Mouse (Mus musculus) testis, postnatal 14 days (tissue): ENCODE results near the gene Rrn3.
"Not testable (repeated sequence)": the region's sequence is repeated elsewhere in the genome, so short reads cannot be mapped to it uniquely, and the experiment has no call there.

Experiments used
- DNase-seq: peaks from one replicate; pipeline ENCODE4 v3.0.0; 2021; ENCODE audit warnings: low spot score

The Rrn3 gene

DNA sequence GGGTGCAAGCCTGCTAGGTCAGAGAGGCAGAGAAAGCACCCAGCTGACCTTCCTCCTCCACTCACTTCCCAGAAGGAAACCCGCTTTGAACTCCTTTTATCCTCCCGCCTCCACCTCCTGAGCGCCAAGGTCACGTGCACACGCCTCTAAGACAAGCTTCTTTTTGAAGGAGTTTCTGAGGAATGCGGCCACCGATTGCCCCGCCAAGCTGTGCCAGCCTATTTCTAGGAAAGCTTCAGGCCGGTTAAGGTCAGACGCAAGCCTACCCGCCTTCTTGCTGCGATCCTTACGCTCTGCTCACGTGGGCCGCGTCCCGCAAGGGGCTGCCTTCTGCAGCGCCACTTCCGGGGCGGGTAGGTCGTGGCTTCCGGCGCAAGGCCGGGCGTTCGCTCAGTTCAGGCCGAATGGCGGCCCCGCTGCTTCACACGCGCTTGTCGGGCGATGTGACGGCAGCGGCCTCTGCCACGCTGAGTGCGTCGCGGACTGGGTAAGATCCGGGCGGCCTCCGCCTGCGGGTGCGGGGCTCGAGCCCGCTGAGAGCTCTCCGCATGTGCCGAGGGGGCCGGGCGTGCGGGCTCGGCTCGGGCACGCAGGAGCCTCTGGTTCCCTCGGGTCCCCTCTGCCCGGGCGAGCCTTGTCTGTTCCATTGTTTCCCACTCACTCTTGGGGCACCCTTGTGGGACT lies at the start of gene Rrn3:
Rrn3 (plus strand) TSS at position 356 of the 684 bp plus-strand sequence.
- peak; percentile 89 for DNase-seq

DNA sequence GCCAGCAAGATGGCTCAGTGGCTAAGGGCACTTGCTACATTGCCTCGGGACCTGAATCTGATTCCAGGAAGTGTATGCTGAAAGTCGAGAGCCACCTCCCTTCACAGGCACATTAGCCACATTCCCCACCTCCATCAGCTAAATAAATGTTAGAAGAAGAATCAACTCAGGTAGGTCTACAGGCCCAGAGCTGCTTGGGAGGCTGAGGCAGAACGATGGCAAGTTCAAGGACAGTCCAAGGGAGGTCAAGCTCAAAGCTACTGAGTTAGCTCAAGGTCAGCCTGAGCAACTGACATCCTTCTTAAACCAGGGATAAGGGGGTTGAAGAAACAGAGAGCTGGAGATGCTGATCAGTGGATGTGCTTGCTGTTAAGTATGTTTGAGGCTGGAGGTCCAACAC lies 47.7 kb upstream of the Rrn3 start:
- no peak for DNase-seq

DNA sequence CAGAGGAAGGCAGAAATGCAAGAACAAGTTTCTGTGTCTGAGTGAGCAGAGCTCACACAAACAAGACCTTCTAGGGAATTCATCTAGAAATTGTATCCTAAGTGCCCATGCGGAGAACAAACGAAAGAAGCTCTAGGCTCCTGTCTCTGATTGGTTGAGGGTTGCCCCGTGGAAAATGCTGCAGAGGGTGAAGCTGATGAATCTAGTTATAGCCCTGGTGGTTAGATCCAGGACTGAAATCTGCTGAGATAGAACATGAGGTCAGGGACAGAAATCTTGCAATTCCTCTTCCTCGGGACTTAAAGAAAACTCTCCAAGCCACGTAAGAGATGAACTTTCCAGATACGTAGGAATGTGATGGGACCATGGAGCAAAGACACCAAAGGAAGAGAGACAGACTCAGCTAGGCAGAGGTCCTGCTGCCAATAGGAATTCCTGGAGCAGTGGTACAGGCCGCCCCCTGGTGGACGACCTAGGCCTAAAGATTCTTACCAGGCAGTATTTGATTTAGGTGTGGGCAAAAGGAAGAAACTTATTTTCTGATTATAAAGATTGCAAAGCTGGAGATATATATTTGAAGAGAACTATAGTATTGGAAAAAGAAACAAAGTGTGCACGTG lies 46.9 kb upstream of the Rrn3 start:
- peak; percentile 46 for DNase-seq

DNA sequence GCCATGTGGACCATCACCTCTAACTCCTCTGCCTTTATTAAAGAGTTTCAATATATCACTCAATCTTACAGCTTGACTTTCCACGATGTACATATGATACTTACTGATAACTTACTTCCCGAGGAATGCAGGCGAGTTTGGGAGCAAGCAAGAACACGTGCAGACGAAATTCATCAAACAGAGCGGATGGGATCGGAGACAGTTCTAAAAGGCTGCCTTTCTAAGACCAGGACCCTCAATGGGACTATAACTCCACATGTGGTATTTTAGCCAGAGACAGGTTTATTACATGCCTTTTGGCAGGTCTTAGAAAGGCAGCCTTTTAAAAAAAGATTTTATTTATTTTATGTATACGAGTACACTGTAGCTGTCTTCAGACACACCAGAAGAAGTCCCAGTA lies 44.5 kb upstream of the Rrn3 start:
- no peak for DNase-seq

DNA sequence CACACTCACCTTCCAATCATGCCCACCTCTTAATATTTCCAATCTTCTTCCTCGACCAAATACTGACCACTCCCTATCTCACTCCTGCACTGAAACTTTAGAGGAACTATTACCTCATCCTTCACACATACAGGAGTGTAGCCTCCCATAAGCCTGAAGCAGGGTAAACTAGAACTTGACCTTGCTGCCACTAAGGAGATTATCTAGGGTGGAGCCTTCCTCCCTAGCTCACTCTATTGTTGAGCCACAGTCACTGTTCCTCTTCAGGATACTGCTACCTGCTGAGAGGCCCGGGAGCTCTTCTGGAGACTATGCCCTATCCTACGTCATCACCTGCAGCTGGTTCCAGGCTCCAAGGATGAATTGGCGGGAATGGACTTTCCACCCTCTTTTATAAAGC lies 41.5 kb upstream of the Rrn3 start:
- not testable (repeated sequence) for DNase-seq

DNA sequence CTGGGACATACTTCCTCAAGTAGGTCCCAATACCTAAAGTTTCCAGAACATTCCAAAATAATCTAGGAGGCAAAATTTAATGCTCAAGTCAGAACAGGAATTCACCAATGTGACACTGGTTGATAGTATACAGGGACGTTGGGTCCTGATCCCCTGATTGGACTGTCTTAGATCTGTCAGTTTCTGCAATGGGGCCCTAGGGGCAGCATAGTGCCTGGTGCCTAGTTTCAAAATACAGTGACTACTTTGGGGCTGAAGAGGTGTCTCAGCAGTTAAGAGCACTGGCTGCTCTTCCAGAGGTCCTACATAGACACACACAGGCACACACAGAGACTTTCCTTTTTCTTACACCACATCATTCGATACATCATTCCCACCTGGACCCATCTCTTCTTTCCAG lies 39.7 kb upstream of the Rrn3 start:
- DNase-seq: no peak

DNA sequence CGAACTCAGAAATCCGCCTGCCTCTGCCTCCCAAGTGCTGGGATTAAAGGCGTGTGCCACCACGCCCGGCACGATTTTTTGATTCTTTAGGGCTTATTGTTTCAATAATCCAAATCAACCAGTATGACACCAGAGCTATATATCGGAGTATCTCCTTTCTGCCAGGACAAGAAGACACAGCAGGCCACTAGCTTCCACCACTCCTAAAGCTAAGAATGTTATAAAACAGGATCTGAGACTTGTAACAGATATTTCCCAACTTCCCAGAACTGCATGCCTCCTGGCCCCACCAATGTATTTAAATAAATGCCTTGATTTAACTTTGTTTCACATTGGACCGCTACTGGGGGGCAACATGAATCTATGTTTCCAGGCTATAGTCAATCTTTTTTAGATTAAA lies 32.8 kb upstream of the Rrn3 start:
- no peak for DNase-seq

DNA sequence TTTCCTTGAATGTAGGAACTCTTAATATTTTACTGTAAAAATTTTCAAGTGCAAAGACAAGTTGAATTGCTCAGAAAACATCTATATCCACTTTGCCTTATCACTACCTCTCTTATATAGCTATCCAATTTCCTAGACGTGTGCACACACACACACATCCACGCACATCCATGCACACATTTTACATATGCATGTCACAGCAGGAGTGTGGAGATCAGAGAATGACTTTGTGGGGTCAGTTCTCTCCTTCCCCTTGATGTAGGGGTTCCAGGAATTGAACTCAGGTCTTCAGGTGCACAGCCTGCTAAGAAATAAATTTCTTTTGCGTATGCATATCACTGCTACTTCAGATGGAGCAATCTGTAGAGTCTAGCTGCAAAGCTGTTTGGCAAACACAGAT lies 32.4 kb upstream of the Rrn3 start:
- DNase-seq: no peak

DNA sequence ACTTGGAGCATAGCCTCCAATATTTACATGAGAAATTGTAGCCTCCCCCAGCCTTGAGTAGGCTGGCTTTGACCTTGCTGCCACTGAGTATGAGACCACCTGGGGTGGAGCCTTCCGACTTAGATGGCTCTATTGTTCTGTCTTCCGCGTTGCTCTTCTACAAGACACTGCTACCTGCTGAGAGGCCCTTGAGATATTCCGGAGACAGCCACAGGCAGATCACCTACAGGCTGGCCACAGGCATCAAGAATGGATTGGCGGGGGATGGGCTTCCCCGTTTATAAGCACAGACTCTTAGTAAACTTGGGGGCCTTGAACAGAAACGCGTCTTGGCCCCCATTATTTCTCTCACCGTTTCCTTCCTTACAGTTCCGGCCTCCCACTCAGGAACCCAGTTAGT lies 31.7 kb upstream of the Rrn3 start:
- DNase-seq: not testable (repeated sequence)

DNA sequence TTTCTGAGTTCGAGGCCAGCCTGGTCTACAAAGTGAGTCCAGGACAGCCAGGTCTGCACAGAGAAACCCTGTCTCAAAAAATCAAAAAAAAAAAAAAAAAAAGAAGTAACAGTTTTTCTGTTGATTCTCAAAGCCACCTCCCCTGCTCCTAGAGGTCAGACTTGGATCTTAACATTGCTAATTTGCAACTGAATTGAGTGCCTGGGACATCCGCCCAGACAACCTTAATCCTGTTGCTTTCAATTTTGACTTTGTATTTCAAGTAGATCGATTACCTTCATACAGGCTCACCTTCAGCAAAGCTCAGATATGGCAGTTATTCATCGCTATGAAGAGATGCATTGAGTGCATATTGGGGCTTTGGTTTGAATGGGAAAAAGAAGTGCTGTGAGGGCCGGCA lies 31.2 kb upstream of the Rrn3 start:
- no peak for DNase-seq

DNA sequence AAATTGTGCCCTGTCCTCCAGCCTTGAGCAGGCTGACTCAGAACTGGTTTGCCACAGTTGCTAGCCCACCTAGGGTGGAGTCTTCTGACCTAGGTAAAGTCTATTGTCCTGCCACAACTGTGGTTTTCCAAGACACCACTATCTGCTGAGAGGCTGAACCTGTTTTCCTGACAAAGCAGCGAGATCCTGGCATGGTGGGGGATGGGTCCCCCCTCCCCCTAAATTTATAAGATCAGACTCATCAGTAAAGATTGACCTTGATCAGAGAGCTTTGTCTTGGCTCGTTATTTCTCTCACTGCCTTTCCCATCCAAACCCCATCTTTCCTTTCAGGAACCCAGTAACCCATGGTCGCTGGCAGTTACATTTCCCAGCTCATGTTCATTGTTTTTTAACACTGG lies 30.5 kb upstream of the Rrn3 start:
- DNase-seq: no peak

DNA sequence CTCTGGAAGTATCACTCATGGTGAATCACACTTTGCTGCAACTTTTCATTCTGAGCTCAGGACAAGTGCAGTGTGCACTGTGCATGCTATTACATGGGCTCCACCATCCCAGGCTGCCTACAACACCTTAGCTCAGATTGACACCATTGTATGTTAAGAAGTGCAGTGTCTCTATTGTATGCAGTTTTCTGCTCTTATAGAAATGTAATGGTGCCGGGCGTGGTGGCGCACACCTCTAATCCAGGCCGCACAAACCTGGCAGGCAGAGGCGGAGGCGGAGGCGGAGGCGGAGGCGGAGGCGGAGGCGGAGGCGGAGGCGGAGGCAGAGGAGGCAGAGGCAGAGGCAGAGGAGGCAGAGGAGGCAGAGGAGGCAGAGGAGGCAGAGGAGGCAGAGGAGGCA lies 29.9 kb upstream of the Rrn3 start:
- no peak for DNase-seq

DNA sequence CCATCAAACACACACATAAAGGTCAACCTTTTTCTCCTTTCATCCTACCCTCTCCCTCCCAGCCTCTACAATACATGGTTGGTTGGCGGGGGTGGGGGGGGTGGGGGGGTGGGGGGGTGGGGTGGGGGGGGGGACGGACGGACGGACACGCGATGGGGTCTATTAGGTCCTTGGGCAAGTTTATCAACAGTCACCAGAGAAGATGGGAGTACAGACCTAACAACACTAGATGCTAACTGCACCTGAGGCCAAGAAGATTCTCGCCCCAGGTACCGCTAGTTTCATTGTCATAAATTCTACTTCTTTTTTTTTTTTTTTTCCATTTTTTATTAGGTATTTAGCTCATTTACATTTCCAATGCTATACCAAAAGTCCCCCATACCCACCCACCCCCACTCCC lies 26.5 kb upstream of the Rrn3 start:
- no peak for DNase-seq

DNA sequence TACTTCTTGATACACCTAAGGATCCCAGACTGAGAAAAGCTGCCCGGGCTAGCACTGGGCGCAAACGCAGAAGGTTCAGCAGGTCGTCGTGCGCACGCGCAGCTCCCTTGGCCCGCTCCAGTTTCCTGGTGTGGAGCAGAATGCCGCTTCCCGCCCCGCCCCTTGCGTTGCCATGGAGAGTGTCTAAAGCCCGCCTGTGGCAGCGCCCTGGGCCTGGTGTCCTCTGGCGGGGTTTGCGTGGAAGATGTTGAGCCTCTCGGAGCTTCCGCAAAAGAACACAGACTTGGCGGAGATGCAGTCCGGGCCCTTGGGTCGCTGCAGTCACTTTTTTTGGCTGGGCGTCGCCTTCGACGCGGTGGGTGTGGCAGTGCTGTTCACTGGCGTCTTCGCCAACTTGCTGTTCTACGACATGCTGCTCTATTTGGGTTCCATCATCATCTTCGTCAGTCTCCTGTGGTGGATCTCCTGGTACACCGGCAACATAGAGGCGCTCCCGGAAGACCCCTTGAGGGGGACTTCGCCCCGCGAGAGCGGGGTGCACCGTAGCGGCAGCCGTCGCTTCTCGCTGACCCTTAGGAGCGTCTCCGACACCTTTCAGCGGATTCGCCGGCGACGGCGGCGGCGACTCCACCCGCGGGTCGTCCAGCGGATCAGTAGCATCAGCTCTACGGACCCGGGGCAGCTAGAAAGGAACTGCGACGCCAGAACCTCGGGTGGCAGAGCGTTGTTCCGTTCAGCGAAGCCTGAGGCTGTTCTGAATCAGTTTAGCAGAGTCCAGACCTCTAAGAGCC lies 25.9 kb upstream of the Rrn3 start:
- peak; percentile 94 for DNase-seq

DNA sequence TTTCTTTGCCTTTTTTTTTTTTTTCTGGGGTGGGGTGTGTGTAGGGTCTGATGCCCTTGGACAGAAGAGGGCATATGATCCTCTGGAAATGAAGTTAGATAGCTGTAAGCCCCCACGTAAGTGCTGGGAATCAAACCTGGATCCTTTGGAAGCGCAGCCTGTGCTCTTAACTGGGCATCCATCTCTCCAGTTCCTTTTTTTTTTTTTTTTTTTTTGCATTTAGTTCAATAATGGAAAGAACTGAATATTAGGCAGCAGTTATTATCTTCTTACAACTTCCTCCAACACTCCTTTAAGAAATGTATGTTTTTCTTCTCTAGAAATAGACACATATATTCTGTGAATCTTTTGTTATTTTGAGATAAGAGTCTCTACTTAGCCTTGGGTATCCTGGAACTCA lies 22.7 kb upstream of the Rrn3 start:
- no peak for DNase-seq

DNA sequence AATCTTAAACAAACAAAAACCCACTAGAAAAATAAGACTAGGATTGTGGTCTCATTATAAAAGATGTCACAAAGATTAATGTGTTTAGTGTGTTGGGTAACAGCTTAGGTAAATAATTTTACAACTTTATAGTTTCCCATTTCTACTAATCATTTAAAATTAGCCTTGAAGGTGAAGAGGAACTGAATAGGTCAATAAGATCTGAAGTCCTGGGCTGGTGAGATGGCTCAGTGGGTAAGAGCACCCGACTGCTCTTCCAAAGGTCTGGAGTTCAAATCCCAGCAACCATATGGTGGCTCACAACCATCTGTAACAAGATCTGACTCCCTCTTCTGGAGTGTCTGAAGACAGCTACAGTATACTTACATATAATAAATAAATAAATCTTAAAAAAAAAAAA lies 17.7 kb upstream of the Rrn3 start:
- DNase-seq: not testable (repeated sequence)

DNA sequence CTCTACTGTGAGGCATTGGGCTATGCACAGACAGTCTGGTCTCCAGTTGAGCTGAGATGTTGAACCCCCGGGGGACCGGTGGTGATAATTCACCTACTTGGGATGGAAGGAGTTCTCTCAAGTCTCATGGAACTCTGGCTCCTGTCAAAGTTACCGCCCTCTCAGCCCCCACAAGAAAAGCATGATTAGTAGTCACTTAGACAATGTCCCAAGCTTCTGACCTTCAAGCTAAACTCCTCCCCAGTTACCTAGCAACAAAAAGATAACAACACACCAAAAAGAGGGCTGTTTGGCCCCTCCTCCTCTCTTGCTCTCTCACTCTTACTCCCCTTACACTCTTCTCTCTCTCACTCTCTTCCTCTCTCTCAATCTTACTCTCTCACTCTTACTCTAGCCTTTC lies 16.0 kb upstream of the Rrn3 start:
- DNase-seq: no peak

DNA sequence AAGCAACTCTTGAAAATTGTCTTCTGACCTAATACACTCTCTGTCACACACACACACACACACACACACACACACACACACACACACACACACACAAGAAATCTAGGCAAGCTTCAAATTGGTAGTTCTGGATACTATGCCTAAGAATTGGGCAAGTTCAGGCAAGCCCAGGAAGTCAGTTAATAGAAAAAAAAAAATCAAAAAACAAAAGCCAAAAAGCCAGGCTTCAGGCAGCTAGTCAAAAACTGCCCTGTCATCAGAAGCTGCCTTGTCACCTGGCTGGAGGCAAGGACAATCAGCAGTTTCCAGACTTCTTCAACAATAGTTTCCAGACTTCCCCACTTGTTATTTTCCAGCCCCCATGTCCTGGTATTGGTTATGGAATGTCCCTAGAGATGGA lies 14.1 kb upstream of the Rrn3 start:
- DNase-seq: no peak

DNA sequence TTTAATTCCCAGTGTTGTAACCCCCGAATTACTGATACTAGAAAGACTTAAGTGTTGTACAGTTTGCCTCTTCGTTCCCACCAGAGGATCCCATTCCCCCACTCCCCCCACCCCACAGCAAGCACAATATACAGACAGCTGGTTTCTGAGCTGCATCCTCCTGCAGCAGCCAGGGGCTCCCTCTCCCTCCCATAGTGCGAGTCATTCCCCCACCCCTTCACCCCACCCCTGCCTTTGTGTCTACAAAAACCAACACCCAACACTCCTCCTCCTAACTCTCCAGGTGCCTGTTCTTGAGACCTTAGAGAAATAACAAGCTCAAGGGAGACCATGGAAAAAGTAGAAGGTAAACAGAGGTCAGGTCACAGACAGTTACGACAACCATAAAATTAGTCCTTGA lies 8.9 kb upstream of the Rrn3 start:
- not testable (repeated sequence) for DNase-seq

DNA sequence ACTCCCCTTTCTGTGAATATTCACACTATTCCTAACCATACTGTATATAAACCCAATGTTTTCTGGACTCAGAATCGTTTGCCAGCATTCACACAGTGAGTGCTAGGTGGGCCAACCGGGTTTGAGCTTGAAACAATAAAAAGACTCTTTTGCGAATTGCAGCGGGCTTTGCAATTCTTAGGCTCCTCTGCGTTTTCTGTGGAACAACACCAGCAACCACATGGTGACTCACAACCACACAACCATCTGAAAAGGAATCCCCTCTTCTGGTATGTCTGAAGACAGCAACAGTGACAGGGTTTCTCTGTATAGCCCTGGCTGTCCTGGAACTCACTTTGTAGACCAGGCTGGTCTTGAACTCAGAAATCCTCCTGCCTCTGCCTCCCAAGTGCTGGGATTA lies 8.5 kb upstream of the Rrn3 start:
- DNase-seq: not testable (repeated sequence)

DNA sequence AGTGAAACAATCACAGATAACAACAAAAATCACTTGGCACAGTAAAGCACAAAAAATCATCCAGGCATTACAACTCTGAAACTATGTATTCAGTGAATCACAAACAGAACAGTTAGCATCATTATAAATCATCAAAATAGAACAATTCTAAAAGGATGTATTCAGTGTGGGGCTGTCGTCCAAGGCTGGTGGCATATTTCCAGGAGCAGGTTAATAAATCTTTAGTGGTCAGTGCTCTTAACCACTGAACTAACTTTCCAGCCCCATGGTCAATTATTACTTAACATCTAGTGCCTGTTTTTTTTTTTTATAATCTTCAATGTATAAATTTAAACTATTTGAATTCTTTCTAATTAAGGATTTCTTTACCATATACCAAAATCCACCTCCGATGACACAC lies 6.5 kb upstream of the Rrn3 start:
- not testable (repeated sequence) for DNase-seq

DNA sequence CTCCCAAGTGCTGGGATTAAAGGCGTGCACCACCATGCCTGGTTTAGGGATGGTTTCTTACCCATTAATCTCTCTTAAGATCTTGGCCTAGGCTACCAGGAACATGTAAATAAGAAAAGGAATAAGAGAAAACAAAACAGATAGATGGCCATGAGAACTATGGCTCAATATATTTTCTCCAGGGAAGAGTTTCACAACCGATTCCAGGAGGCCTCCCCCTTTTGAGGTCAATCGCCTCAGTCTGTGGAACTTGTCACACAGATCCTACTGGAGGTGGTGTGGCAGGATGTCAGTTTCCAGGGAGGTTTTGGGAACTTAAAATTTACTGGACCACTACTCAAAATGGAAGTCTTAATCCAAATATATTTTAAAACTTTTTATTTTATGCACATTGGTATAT lies 5.9 kb upstream of the Rrn3 start:
- DNase-seq: not testable (repeated sequence)

DNA sequence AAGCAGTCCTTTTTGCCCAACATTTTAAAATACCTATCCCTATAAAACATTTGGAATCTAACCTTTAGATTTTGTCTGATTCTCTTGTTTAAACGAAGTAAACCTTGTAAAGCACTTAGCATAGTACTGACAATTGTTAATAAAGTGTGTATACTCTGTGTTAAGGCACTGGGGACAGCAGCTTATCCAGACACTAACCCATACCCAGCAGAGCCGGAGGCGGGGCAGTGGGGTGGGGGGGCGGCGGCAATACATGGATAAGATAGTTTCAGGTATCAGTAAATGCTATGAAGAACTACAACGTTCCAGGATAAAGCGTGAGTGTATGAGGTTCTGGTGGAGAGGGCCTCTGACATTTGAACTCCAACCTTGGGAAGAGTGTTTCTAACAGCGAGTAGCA lies 708 bp downstream of the Rrn3 start:
- DNase-seq: no peak
